Mouse (Mus musculus) stomach, postnatal 0 days (tissue): ENCODE results near the gene Loxl4. TPM values are rescaled to one million over a fixed set of nuclear protein-coding genes. Genes with fewer than 3 reads are reported as not detected.

Experiments used
- ATAC-seq: fragments of 200-750 bp; cut with Nextera tagmentation; 2 replicates; pipeline ENCODE4 v1.8.0; 2017; ENCODE audit not compliant: low FRiP score, low TSS enrichment
- DNase-seq: peaks from one replicate; pipeline ENCODE4 v3.0.0-alpha.2; 2016; ENCODE audit warnings: low spot score
- H3K27ac ChIP-seq: fragments of 300-500 bp; sonication (generic); replicated peaks from 2 replicates; pipeline ENCODE4 v1.5.1; 2014; ENCODE audit warnings: mild to moderate bottlenecking, control low read depth
- H3K27me3 ChIP-seq: fragments of 300-500 bp; sonication (generic); 2 replicates; pipeline ENCODE4 v1.6.1; 2014; ENCODE audit warnings: low read length; ENCODE audit not compliant: control insufficient read depth, insufficient read depth
- H3K36me3 ChIP-seq: fragments of 300-500 bp; sonication (generic); 2 replicates; pipeline ENCODE4 v1.6.1; 2014; ENCODE audit warnings: low read length, mixed read lengths; ENCODE audit not compliant: control insufficient read depth, insufficient read depth
- H3K4me1 ChIP-seq: fragments of 300-500 bp; sonication (generic); replicated peaks from 2 replicates; pipeline ENCODE4 v1.6.1; 2014; ENCODE audit warnings: antibody characterized with exemption; ENCODE audit not compliant: control insufficient read depth, insufficient read depth
- H3K4me2 ChIP-seq: fragments of 300-500 bp; sonication (generic); replicated peaks from 2 replicates; pipeline ENCODE4 v1.6.1; 2014; ENCODE audit warnings: low read depth, mild to moderate bottlenecking, control low read depth, moderate library complexity
- H3K4me3 ChIP-seq: fragments of 300-500 bp; sonication (generic); 2 replicates; pipeline ENCODE4 v1.5.1; 2014; ENCODE audit warnings: low read depth, low read length, control low read depth
- H3K9ac ChIP-seq: fragments of 300-500 bp; sonication (generic); 2 replicates; pipeline ENCODE4 v1.6.1; 2014; ENCODE audit warnings: mild to moderate bottlenecking, low read length, control low read depth, mixed read lengths
- H3K9me3 ChIP-seq: fragments of 300-500 bp; sonication (generic); 2 replicates; pipeline ENCODE4 v1.6.1; 2016; ENCODE audit warnings: low read length; ENCODE audit not compliant: control insufficient read depth
- CTCF ChIP-seq: IDR thresholded peaks from 2 replicates; pipeline ENCODE4 v1.5.1; 2016; ENCODE audit warnings: antibody characterized with exemption, low read depth, mild to moderate bottlenecking, moderate library complexity
- EP300 ChIP-seq: optimal IDR thresholded peaks from 2 replicates; pipeline ENCODE3; 2016; ENCODE audit warnings: antibody characterized with exemption
- WGBS: fragments of 180-500 bp; shearing (Covaris S2); extraction: QIAGEN DNeasy Blood & Tissue Kit; methylation state at CpG from one replicate; pipeline ENCODE4 v1.1.7; 2014; 5-methylcytosine and 5-hydroxymethylcytosine counted together
- polyA plus RNA-seq: library from polyadenylated mRNA; unstranded; fragments of >200 nt; fragmentation: Nextera tagmentation; extraction: Ambion mirVana; gene quantifications from 2 replicates; pipeline ENCODE4 v1.2.1, GENCODE M21; 2015

The Loxl4 gene
- polyA plus RNA-seq, 1 experiment from 2014 or later = 3.1 TPM

- Histone ChIP-seq H3K4me1 (no peaks in the 10 kb centered on the region), H3K27ac (no peak overlapping the region), H3K4me2 (no peak overlapping the region), H3K9me3 (no peaks in the 10 kb centered on the region), H3K9ac (no peak overlapping the region), H3K4me3 (no peak overlapping the region), H3K27me3 (no peaks in the 10 kb centered on the region), H3K36me3 (0 out of 2 replicates have a peak, but pooled peaks cover 4% of the 10 kb centered on the region)
- 89% methylated on average over 3 of the region's 3 CpGs for WGBS
- no peak for DNase-seq
- TF ChIP-seq CTCF (no peak), EP300 (no peak)
- no peak for ATAC-seq
These were observed 28.4 kb downstream of the Loxl4 start for GRCm38 (mm10) chr19:42584188-42584587.

- Histone ChIP-seq H3K36me3 (0 out of 2 replicates have a peak, but pooled peaks cover 4% of the 10 kb centered on the region), H3K9me3 (no peaks in the 10 kb centered on the region), H3K4me3 (no peak overlapping the region), H3K4me2 (no peak overlapping the region), H3K27ac (no peak overlapping the region), H3K9ac (no peak overlapping the region), H3K4me1 (no peaks in the 10 kb centered on the region), H3K27me3 (no peaks in the 10 kb centered on the region)
- TF ChIP-seq CTCF = no peak
- TF ChIP-seq EP300 = no peak
- WGBS = 92% methylated on average over 5 of the region's 5 CpGs
- ATAC-seq = no peak
- DNase-seq = no peak
These were observed 28.9 kb downstream of the Loxl4 start for GRCm38 (mm10) chr19:42583677-42584076.

GRCm38 (mm10) chr19:42582811-42583370 lies 29.7 kb downstream of the Loxl4 start:
- Histone ChIP-seq H3K9ac (no peak overlapping the region), H3K4me2 (no peak overlapping the region), H3K27ac (no peak overlapping the region), H3K36me3 (0 out of 2 replicates have a peak, but pooled peaks cover 4% of the 10 kb centered on the region), H3K4me1 (no peaks in the 10 kb centered on the region), H3K27me3 (no peaks in the 10 kb centered on the region), H3K9me3 (no peaks in the 10 kb centered on the region), H3K4me3 (no peak overlapping the region)
- TF ChIP-seq EP300 (no peak), CTCF (no peak)
- DNase-seq (no peak), ATAC-seq (no peak)
- 92% methylated on average over 13 of the region's 13 CpGs for WGBS

DNA sequence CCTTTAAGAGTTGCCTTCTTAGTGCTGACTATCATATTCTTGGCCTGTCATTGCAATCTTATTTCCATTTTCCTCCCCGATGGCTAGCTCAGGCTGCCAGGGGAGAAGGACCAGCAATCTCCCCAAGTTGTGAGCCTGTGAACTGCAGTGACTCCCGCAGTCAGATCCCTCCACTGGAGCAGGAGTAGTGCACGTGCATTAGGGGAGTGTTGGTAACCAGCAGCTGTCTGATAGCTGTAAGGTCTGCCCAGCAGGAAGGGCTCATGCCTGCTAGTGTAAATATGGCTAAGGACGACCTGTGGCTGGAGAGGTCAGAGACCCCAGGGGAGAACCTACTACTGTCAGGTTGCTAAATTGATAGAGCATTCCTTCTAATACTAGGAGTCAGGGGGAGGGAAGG lies 31.9 kb downstream of the Loxl4 start:
- Histone ChIP-seq H3K9ac (no peak overlapping the region), H3K4me1 (no peaks in the 10 kb centered on the region), H3K9me3 (no peaks in the 10 kb centered on the region), H3K4me3 (no peak overlapping the region), H3K27me3 (no peaks in the 10 kb centered on the region), H3K4me2 (no peak overlapping the region), H3K27ac (no peak overlapping the region), H3K36me3 (0 out of 2 replicates have a peak, but pooled peaks cover 4% of the 10 kb centered on the region)
- TF ChIP-seq CTCF (no peak), EP300 (no peak)
- ATAC-seq = no peak
- no peak for DNase-seq
- WGBS = 40% methylated on average over 4 of the region's 4 CpGs

DNA sequence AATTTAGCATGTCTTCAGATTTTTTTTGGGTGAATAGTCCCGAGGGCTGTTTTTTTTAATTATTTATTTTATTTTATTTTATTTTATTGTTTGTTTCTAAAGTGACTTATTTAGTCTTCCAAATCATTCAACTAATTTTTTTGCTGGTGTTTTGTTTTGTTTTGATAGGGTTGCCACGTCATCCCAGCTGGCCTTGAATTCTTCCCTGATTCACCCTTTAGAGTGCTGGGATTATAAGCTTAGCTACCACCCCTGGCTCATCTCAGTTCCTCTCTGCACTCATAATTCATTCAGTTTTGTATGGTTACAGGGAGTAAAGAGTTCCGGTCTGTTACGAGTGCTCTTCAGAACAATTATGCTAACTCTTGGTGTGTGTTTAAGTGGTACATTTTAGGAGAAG lies 34.0 kb downstream of the Loxl4 start:
- DNase-seq (no peak), ATAC-seq (no peak)
- WGBS = 72% methylated on average over 4 of the region's 4 CpGs
- Histone ChIP-seq H3K27me3 (no peaks in the 10 kb centered on the region), H3K9me3 (no peaks in the 10 kb centered on the region), H3K27ac (no peak overlapping the region), H3K9ac (no peak overlapping the region), H3K4me2 (no peak overlapping the region), H3K36me3 (0 out of 2 replicates have a peak, but pooled peaks cover 4% of the 10 kb centered on the region), H3K4me3 (no peak overlapping the region), H3K4me1 (no peaks in the 10 kb centered on the region)
- no peak for TF ChIP-seq EP300
- TF ChIP-seq CTCF = no peak

DNA sequence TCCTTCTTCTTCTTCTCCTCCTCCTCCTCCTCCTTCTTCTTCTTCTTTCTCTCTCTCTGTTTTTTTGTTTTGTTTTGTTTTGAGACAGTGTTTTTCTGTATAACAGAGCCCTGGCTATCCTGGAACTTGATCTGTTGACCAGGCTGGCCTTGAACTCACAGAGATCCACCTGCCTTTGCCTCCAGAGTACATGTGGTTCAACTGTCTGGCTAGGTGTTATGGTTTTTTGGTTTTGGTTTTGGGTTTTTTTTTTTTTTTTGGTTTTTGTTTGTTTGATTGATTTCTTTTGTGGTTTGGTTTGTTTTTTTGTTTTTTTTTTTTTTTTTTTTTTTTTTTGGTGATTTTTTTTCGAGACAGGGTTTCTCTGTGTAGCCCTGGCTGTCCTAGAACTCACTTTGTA lies 35.8 kb downstream of the Loxl4 start:
- Histone ChIP-seq H3K9me3 (no peaks in the 10 kb centered on the region), H3K9ac (no peak overlapping the region), H3K4me1 (no peaks in the 10 kb centered on the region), H3K36me3 (0 out of 2 replicates have a peak, but pooled peaks cover 2% of the 10 kb centered on the region), H3K27ac (no peak overlapping the region), H3K4me2 (no peak overlapping the region), H3K4me3 (no peak overlapping the region), H3K27me3 (no peaks in the 10 kb centered on the region)
- WGBS = no CpG with 5 or more reads among the region's 1 CpGs
- no peak for ATAC-seq
- DNase-seq = no peak
- no peak for TF ChIP-seq EP300
- TF ChIP-seq CTCF = no peak
